Mouse (Mus musculus): Measurements from ENCODE around the gene Zbtb8a. TPM values are rescaled to one million over a fixed set of nuclear protein-coding genes. Genes with fewer than 3 reads are reported as not detected.

Gene Zbtb8a
- polyA plus RNA-seq, 1 experiment = 20.7 TPM

- Histone ChIP-seq H3K36me3 (ENCODE audit: control insufficient read depth, insufficient read depth, low read length, poor library complexity, severe bottlenecking) (peaks cover 71% of the 10 kb centered on the region), H3K9me3 (replicated peaks; ENCODE audit: control insufficient read depth, insufficient read depth, low read length, poor library complexity, severe bottlenecking) (no peaks in the 10 kb centered on the region), H3K9ac (ENCODE audit: low read depth, poor library complexity, severe bottlenecking) (no peak overlapping the region), H3K27me3 (ENCODE audit: control insufficient read depth, insufficient read depth, low read length, poor library complexity, severe bottlenecking) (no peaks in the 10 kb centered on the region), H3K27ac (ENCODE audit: insufficient read depth, low read length) (no peak overlapping the region), H3K4me3 (ENCODE audit: low read depth, low read length) (no peak overlapping the region), H3K4me1 (ENCODE audit: control insufficient read depth, insufficient read depth, low read length) (peaks cover 2% of the 10 kb centered on the region)
- TF ChIP-seq POLR2A (IDR thresholded peaks at IDR 0.05; ENCODE audit: insufficient read depth, low read length) = no peak
- no peak for TF ChIP-seq CTCF (IDR thresholded peaks at IDR 0.05; ENCODE audit: low read depth, low read length)
- no peak for TF ChIP-seq EP300 (IDR thresholded peaks at IDR 0.05; ENCODE audit: insufficient read depth, low read depth, low read length)
Measured at GRCm38 (mm10) chr4:129324756-129325155, 53.2 kb downstream of the Zbtb8a start.

DNA sequence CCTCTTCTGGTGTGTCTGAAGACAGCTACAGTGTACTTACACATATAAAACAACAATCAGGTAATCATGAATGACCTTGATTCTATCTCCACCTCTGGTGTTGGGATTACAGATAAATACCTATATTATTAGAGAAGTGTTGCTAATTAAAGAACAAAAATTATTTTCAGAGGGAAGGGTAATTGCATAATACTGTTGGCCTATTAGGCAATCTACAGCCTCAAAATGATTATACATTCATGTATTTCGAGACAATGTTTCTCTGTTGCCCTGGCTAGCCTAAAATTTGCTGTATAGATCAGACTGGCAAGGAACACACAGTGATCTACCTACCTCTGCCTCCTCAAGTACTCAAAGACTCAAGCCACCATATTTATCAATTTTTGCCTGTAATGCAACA is 54.4 kb downstream of the Zbtb8a start:
- TF ChIP-seq EP300 (IDR thresholded peaks at IDR 0.05; ENCODE audit: insufficient read depth, low read depth, low read length) = no peak
- TF ChIP-seq CTCF (IDR thresholded peaks at IDR 0.05; ENCODE audit: low read depth, low read length) = no peak
- no peak for TF ChIP-seq POLR2A (IDR thresholded peaks at IDR 0.05; ENCODE audit: insufficient read depth, low read length)
- peaks cover 72% of the 10 kb centered on the region for H3K36me3 ChIP-seq (ENCODE audit: control insufficient read depth, insufficient read depth, low read length, poor library complexity, severe bottlenecking)

GRCm38 (mm10) chr4:129322042-129322441 is 55.9 kb downstream of the Zbtb8a start:
- no peak overlapping the region; the same call in 1 of the 2 replicates for H3K27ac ChIP-seq (ENCODE audit: insufficient read depth, low read length)
- H3K9ac ChIP-seq (ENCODE audit: low read depth, poor library complexity, severe bottlenecking) = no peak overlapping the region
- H3K9me3 ChIP-seq (replicated peaks; ENCODE audit: control insufficient read depth, insufficient read depth, low read length, poor library complexity, severe bottlenecking) = no peaks in the 10 kb centered on the region
- H3K36me3 ChIP-seq (ENCODE audit: control insufficient read depth, insufficient read depth, low read length, poor library complexity, severe bottlenecking) = peaks cover 72% of the 10 kb centered on the region
- H3K27me3 ChIP-seq (ENCODE audit: control insufficient read depth, insufficient read depth, low read length, poor library complexity, severe bottlenecking) = no peaks in the 10 kb centered on the region
- H3K4me1 ChIP-seq (ENCODE audit: control insufficient read depth, insufficient read depth, low read length) = no peaks in the 10 kb centered on the region
- H3K4me3 ChIP-seq (ENCODE audit: low read depth, low read length) = no peak overlapping the region
- TF ChIP-seq EP300 (IDR thresholded peaks at IDR 0.05; ENCODE audit: insufficient read depth, low read depth, low read length) = no peak
- TF ChIP-seq CTCF (IDR thresholded peaks at IDR 0.05; ENCODE audit: low read depth, low read length) = no peak
- TF ChIP-seq POLR2A (IDR thresholded peaks at IDR 0.05; ENCODE audit: insufficient read depth, low read length) = no peak

More for the DNA sequence above, 54.4 kb downstream of the Zbtb8a start:
- H3K27me3 ChIP-seq (ENCODE audit: control insufficient read depth, insufficient read depth, low read length, poor library complexity, severe bottlenecking) = no peaks in the 10 kb centered on the region
- H3K9me3 ChIP-seq (replicated peaks; ENCODE audit: control insufficient read depth, insufficient read depth, low read length, poor library complexity, severe bottlenecking) = no peaks in the 10 kb centered on the region
- H3K4me1 ChIP-seq (ENCODE audit: control insufficient read depth, insufficient read depth, low read length) = peaks cover 2% of the 10 kb centered on the region
- H3K27ac ChIP-seq (ENCODE audit: insufficient read depth, low read length) = no peak overlapping the region
- H3K9ac ChIP-seq (ENCODE audit: low read depth, poor library complexity, severe bottlenecking) = no peak overlapping the region
- no peak overlapping the region for H3K4me3 ChIP-seq (ENCODE audit: low read depth, low read length)

DNA sequence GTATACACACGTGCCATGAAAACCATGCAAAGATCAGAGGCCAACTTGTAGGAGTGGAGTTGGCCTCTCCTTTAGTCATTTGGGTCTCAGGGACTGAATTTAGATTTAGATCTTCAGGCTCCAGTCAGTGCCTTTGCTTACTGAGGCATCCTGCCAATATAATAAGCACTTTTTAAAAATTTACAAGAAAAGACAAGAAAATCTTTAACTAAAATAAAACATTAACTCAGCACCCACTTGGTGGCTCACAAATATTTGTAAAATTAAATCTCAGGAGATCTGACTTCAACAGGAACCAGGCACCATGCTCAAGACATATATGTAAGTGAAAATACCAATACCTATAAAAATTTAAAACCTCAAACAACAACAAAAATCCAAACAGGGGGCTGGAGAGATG is 57.0 kb downstream of the Zbtb8a start:
- Histone ChIP-seq H3K27ac (ENCODE audit: insufficient read depth, low read length) (no peak overlapping the region), H3K27me3 (ENCODE audit: control insufficient read depth, insufficient read depth, low read length, poor library complexity, severe bottlenecking) (no peaks in the 10 kb centered on the region), H3K4me3 (ENCODE audit: low read depth, low read length) (no peak overlapping the region), H3K36me3 (ENCODE audit: control insufficient read depth, insufficient read depth, low read length, poor library complexity, severe bottlenecking) (peaks cover 75% of the 10 kb centered on the region), H3K9me3 (replicated peaks; ENCODE audit: control insufficient read depth, insufficient read depth, low read length, poor library complexity, severe bottlenecking) (no peaks in the 10 kb centered on the region), H3K9ac (ENCODE audit: low read depth, poor library complexity, severe bottlenecking) (no peak overlapping the region), H3K4me1 (ENCODE audit: control insufficient read depth, insufficient read depth, low read length) (no peaks in the 10 kb centered on the region)
- no peak for TF ChIP-seq POLR2A (IDR thresholded peaks at IDR 0.05; ENCODE audit: insufficient read depth, low read length)
- TF ChIP-seq CTCF (IDR thresholded peaks at IDR 0.05; ENCODE audit: low read depth, low read length) = no peak
- no peak for TF ChIP-seq EP300 (IDR thresholded peaks at IDR 0.05; ENCODE audit: insufficient read depth, low read depth, low read length)

- H3K27me3 ChIP-seq (ENCODE audit: control insufficient read depth, insufficient read depth, low read length, poor library complexity, severe bottlenecking) = no peaks in the 10 kb centered on the region
- TF ChIP-seq POLR2A (IDR thresholded peaks at IDR 0.05; ENCODE audit: insufficient read depth, low read length) (no peak), EP300 (IDR thresholded peaks at IDR 0.05; ENCODE audit: insufficient read depth, low read depth, low read length) (no peak), CTCF (IDR thresholded peaks at IDR 0.05; ENCODE audit: low read depth, low read length) (no peak)
- no peak overlapping the region for H3K27ac ChIP-seq (ENCODE audit: insufficient read depth, low read length)
- no peaks in the 10 kb centered on the region for H3K4me1 ChIP-seq (ENCODE audit: control insufficient read depth, insufficient read depth, low read length)
- H3K9ac ChIP-seq (ENCODE audit: low read depth, poor library complexity, severe bottlenecking) = no peak overlapping the region
- peaks cover 83% of the 10 kb centered on the region for H3K36me3 ChIP-seq (ENCODE audit: control insufficient read depth, insufficient read depth, low read length, poor library complexity, severe bottlenecking)
- H3K9me3 ChIP-seq (replicated peaks; ENCODE audit: control insufficient read depth, insufficient read depth, low read length, poor library complexity, severe bottlenecking) = peaks cover 15% of the 10 kb centered on the region
- no peak overlapping the region for H3K4me3 ChIP-seq (ENCODE audit: low read depth, low read length)
Measured at GRCm38 (mm10) chr4:129313886-129314285, 64.0 kb downstream of the Zbtb8a start.

- Histone ChIP-seq H3K27ac (ENCODE audit: insufficient read depth, low read length) (no peak overlapping the region), H3K9ac (ENCODE audit: low read depth, poor library complexity, severe bottlenecking) (no peak overlapping the region), H3K4me3 (ENCODE audit: low read depth, low read length) (no peak overlapping the region), H3K36me3 (ENCODE audit: control insufficient read depth, insufficient read depth, low read length, poor library complexity, severe bottlenecking) (peaks cover 43% of the 10 kb centered on the region), H3K4me1 (ENCODE audit: control insufficient read depth, insufficient read depth, low read length) (no peaks in the 10 kb centered on the region), H3K9me3 (replicated peaks; ENCODE audit: control insufficient read depth, insufficient read depth, low read length, poor library complexity, severe bottlenecking) (0 out of 2 replicates have a peak, but pooled peaks cover 2% of the 10 kb centered on the region), H3K27me3 (ENCODE audit: control insufficient read depth, insufficient read depth, low read length, poor library complexity, severe bottlenecking) (no peaks in the 10 kb centered on the region)
- TF ChIP-seq POLR2A (IDR thresholded peaks at IDR 0.05; ENCODE audit: insufficient read depth, low read length) = no peak
- no peak for TF ChIP-seq CTCF (IDR thresholded peaks at IDR 0.05; ENCODE audit: low read depth, low read length)
- TF ChIP-seq EP300 (IDR thresholded peaks at IDR 0.05; ENCODE audit: insufficient read depth, low read depth, low read length) = no peak
Measured at GRCm38 (mm10) chr4:129307936-129308335, 70.0 kb downstream of the Zbtb8a start.
